Mouse (Mus musculus) gastrocnemius, adult 8-10 months (tissue): ENCODE measurements around the gene Slc25a28. TPM values are rescaled to one million over a fixed set of nuclear protein-coding genes. Genes with fewer than 3 reads are reported as not detected.

Experiments used
- DNase-seq, 2 experiments: peaks; one replicate each; pipeline ENCODE4 v3.0.0; 2022; ENCODE audit warnings: low spot score in 2 of 2
- total RNA-seq, 4 experiments: library from RNA; stranded (reverse); gene quantifications; 2 replicates each; pipeline ENCODE4 v1.2.4; 2022

Gene Slc25a28
- total RNA-seq, 4 experiments from 2014 or later: 26.4 to 36.4 (median 31.5) TPM

DNA sequence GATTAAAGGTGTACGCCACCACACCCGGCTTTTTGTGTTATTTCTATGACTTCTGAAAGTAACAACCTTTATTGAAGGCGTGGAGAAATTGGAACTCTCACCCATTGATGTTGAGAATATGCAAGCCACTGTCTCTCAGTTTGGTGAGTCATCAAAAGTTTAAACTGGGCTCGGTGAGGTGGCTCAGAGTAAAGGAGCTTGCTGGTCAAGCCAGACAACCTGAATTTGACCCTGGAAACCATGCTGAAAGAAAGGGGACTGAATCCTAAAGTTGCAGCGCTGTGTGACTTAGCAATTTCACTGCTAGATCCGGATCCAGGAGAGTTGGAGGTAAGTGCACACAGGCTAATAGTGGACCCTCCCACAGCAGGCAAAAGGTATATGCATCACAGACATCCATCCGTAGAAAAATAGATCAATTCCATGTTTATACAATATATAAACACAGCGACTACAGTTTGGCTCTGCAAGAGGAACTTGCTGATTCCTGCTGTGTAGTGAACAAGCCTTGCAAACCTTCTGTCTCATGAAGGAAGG is 3.9 kb upstream of the Slc25a28 start:
- no peak for DNase-seq

DNA sequence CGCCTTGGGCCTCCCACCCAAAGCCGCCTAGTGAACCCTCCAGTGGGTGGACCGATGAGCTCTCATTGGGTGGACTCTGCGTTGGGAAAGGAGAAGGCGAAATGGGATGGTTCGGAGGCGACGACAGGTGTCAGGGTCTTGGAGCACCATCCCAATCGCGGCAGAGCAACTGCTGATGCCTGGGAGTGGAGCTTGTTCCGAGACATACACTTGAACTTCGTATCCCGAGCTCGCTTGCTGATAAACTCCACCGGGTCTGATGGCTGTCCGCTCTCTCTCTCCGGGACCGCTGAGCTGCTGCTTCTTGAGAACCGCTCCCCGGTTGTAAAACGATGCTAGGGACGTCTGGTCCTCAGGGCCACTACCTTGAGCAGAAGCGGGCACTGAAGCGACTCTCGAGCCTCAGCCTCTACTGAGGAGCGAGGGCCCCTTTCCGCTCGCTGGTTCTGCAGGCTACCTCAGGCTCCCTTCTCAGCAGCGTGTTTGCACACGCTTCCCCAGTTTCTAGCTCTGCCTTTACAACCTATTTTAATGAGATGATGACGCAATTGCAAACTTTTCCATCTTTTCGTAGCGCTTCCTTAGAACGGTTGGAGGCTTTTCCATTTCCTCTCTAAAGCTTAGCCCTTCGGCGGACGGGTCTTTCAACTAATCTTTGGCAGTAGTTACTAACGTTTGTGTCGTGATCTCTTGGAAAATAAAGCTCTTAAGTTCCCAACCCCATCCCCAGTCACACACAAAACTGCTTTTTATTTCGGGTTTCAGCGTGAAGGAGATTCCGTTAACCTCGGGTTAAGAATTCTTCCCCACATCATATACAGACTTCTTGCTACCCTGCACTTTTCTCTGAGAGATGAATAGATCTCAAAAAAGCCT is 1.1 kb upstream of the Slc25a28 start:
- no peak for DNase-seq

DNA sequence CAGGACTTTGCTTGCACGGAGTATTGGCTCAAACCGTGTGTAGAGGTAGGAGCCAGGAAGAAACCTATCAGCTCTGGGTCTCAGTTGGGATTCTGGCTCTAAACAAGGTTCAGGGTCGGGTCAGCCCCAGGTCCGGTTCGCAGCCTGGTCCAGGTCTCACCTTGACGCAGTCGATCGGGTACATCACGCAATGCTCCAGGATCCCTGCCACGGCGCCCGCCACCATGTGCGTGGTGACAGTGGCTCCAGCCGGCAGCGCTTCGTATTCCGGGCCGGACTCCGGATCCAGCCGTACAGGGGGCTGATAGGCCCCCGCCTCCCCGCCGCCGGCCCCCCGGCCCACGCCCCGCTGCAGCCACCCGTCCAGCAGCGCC is 378 bp downstream of the Slc25a28 start:
- no peak for DNase-seq

DNA sequence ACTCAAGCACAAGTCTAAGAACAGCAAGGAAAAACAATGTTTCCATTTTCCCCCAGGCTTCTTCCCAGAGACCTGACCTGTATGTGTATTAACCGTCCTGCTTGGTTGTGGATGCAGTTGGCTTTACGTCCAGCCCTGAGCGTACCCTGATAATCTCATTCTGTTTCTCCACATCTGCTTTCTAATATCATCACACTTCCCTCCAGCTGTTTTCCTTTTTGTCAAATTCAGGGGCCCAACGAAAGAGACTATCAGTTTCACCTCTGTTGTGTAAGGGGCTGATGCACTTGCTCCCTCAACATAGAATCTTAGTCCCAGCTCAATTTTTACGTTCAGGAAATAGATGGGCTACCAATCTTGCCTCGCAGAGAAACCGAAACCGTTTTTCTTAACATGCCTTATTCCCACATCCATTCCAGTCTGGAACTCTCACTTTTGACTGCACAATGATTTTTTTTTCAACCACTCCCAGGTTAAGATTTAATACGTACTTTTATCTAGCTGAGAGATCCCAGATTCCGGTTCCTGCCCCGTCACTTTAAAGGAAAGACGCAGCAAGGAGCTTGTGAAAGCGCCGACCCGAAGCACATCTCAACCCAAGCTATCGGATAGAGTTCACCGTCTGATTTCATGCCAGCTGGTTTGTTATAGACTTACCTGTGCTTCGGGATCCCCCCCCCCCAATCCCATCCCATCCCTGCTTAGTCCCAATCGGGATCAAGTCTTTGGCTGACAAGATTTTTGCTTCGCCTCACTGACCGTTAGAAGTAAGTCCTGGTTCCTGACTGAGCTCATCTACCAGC is 967 bp downstream of the Slc25a28 start:
- no peak for DNase-seq

DNA sequence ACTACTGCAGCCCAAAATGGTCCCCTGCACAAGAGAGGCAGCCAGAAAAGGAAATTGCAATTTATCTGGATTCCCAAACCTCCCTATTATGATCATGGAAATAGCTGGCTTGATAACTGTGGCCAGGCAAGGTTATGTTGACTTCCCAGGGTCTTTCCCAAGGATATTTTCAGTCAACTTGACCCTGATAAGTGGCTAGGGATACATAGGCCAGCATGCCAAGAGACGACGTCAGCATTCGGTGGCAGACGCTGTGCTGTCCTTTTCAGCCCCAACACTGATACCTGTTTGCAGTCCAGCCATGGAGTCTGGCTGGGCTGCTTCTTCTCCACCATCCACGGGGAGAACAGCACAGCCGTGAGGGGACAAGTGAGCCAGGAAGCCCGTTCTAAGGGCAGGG is 3.6 kb downstream of the Slc25a28 start:
- no peak for DNase-seq

DNA sequence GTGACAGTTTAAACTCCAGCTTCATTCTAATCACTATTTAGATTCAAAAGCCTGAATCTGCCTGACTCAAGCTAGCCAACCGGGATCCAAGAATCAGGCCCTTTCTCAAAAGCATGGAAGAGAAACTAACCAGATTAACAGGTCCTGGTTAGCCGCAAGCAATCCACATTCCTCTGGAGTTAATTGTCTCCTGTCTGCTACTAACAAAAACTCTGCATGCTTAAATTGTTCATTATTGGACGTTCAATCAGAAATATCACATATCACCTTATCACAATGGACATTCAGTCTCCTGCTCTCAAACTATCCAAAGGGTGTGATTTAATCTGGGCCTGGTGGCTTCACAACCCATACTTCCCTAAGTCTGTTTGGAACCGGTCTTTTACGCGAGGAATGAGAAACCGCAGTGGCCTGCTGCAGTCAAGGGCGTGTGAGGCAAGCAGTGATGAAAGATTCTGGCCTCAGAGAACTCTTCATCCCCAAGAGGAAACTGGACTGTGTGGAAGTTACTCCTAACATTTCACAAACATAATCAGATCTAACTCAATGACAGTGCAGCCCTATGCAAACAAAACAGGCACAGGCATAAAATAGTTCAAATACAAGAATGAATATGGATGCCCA is 5.4 kb downstream of the Slc25a28 start:
- DNase-seq: no peak

DNA sequence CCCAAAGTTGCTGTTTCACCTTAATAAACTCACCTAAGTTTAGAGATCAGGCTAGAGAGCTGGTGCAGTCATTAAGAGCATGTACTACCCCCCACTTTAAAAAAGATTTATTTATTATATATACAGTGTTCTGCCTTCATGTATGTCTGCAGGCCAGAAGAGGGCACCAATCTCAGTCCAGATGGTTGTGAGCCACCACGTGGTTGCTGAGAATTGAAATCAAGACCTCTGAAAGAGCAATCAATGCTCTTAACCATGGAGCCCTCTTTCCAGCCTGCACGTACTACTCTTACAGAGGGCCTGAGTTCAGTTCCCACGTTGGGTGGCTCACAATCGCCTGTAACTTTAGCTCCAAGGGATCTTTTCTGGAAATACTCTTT is 7.3 kb downstream of the Slc25a28 start:
- no peak for DNase-seq

DNA sequence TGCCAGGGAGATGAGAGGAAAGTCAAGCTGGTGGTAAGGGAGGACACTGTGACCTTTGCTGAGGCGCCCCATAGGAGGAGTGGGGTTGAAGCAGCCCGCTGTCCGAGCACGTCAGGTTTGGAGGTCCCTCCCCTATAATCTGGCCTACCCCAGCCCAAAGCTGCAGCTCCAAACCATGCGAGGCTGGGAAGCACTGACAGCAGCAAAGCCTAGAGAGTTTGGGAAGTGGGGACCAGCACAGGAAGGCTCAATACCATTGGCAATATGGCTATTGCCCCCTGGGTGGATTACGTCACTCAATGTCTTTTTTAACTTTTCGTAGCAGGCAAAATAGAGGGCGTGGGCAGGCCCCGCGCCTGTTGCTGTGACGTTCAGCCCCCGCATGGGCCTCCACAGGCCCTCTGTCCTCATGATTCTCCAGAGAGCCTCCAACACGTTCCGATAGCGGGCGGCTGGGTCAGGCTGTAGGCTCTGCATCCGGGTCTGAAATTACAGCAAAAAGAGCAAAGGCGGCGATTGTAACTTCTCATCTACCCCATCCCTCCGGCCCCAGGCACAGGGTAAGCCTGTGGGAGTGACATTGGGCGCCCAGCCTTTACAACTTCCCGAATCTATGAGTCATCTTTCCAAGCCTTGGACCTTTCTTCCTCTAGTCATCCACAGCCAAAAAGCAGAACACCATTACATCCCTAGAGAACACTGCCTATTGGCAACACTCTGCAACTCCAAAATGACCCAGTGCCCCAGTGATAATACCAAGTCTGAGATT is 7.8 kb downstream of the Slc25a28 start:
- DNase-seq: peak; percentile 21 to 37

DNA sequence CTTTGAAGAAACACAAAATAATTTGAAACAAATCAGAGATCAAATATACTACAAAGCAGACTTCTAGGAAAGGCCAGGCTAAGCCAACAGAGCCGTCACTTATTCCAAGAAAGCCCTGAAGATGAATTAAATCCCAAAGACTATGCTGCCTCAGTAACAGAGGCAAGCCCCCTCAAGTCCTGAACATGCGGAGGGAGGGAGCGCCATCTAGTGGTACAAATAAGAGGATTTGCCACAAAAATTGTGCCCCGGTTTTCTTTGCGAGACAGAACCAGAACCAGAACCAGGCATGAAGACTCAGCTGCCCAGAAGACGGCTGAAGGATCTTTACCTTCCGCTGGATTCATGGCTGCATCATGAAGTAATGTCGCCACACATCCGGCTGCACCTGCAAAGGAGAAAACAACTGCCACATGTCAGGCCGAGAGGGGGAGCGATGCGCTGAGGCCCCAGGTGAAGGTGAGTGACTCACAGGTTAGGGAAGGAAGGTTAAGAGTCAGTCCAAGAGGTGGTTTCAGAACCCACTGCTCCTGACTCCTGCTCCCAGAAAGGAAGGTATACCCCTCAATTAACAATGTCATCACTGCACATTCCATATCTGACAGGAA is 9.1 kb downstream of the Slc25a28 start:
- DNase-seq: no peak

DNA sequence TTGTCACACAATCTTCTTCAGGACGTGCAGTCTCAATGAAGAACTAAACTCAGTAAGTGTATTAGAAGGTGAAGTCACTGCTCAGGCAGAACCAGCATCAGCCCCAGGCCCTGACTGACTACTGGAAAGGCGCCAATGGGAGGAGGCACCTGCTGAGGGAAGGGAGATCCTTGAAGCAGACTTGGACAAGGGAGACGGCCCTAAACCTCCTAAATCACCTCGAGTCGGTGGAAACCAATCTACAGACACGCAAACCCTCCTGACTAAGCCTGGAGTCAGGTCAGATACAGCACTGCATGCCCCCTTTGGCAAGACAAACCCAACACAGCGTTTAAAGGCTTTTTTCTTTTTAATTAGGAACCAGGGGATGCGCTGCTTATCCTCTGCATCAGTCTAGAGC is 11.2 kb downstream of the Slc25a28 start:
- no peak for DNase-seq

DNA sequence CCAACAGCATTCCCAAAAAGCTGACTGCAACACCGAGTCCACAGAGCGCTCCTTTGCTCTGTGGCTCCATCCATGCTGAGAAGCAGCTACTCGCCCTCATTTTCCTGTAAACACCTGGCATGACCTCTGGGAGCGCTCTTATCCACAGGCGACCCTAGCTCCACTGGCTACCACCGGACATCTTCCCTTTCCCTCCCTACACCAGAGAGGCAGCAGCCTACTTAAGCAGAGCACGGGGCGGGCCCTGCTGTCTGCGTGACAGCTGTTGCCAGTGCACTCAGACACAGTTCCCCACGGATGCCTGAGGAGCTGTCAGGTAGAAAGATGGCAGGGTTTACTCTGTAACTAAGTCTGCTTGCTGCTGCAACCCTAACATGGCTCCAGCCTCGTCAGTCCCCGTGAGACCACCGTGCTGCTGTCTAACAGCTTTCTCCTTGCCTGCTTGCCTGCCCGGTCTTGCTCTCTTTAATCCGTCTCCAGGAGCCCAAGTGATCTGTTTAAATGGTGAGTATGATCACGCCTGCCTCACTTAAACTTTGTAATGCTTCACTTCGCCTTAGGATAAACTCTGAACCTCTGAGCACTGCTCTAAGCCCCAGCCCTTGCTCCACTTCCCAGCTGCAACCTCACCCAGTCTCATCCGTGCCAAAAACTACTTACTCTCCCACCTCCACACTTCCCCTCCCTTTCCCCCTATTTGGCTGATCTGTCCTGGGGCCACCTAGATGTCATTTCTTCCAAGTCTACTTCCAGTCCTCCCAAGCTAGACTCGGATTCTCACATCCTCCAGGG is 12.3 kb downstream of the Slc25a28 start:
- DNase-seq: no peak

DNA sequence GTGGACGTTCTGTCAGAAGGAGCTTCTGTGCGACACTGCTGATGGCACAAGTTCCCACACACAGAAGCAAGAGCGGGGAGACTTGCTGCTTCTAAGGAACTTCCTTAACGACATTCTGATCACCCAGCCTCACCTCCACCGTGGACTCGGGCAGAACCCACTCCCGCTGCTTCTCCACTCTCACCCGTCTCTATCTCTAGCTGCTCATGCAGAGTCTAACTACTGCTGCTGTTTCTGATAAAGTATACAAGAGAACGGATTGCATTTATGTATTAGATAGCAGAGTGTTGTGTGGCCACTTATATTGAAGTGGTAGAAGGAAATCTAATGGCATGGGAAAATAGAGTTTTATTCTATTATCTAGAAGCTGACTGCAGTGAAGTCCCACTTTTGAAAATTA is 13.9 kb downstream of the Slc25a28 start:
- no peak for DNase-seq

DNA sequence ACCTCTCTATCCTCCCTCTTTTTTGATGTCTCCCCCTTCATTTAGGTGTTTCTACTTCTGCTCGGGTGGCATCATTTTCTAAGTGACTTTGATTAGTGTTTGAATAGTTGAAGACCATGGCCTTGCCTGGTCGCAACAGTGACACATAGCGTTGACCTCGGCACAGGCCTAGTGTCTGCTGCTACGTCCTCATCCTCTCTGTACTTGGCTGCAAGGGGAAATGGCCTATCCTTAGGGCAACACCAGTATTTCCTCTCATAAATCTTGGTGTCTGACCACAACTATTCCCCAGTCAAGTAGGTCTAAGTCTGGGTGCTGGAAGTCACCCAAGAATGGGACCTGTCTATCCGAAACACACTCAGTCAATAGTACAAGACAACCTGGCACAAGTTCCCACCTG is 15.0 kb downstream of the Slc25a28 start:
- DNase-seq: no peak

DNA sequence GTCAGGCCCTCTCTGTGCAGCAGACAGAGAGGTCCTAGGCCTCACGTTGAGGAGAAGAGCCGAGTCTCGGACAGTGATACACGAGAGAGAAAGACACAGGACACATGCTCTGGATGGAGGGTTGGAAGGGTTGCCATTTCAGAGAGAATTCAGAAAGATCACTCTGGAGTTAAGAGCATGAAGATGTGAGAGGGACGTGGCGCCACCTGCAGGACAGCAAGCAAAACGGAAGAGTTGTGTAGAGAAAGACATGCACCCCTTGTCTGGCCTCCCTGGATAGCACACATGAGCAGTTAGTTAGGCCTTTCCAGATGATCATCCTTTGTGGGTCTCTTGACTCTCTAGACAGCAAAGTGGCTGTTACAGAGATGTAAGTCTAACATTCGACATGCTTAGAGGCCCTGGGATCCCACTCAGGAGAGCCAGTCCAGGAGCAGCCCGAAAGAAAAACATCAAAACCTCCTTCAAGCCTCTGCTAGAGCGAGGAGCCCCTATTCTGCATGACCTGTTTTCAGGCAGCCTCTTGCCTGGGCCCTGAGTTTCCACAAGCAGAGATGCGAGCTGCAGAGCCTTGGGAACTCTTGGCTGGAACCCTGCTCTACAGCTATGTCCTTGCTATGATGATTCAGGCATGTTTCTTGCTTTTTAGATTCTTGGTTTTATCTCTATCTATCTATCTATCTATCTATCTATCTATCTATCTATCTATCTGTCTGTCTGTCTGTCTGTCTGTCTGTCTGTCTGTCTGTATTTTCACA is 18.8 kb downstream of the Slc25a28 start:
- DNase-seq: peak in 1 of 2 experiments; percentile 41

DNA sequence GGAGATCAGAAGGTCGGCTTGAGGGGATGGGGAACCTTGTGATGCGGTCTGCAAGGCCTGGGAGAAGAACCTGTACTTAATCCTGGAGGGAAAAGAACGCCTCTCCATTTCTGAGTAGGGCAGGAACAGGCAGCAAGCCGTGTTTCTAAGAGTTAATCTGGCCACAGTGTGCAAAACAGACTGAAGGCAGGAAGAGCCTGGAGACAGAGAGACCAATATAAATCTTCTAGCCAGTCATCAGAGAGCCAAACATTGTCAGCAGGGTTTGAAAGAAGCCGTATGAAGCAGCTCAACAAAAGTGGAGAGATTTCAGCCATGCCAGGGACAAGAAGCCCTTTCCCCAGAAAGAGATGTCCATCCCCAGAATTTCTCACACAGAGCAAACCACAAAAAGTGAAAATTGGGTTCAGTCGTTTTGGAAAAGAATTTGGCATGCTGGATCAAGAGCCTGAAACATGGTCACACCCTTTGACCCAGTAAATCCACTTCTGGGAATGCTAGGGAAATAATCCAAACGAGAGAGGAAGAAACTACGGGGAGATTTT is 23.4 kb downstream of the Slc25a28 start:
- no peak for DNase-seq

DNA sequence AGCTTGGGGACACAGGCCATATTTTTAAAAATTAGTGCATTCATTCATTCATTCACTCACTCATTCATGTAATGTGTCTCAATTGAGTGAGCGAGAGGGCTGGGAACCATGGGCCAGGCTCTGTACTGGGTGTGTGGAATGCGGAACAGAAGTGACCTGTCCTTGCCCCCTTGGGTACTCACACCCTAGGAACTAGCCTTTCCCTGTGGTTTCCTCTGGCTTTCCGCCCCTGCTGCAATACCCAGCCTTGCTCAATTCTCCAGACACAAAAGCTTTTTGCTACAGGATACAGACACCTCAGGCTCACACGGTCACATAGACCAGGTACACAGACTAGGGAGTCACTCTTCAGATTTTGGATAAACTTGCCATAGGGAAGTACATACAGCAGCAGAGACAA is 26.3 kb downstream of the Slc25a28 start:
- DNase-seq: no peak

DNA sequence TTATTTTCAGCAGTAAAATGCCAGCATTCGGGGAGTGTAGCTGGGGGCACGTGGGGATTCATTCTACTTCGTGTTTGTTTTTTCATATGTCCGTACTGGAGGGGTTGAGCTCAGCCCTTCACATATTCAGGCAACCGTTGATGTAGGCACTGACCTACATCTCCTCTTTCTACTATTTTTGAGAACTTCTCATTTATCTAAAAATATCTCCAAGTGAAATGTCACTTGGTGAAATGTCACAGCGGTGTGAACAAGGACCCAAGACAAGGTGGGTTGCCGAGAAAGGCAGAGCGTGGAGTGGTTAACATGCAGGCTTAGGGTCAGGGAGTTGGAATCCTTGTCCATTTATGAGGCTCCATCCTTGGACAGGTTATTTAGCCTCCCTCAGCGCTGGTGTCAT is 27.4 kb downstream of the Slc25a28 start:
- DNase-seq: no peak

DNA sequence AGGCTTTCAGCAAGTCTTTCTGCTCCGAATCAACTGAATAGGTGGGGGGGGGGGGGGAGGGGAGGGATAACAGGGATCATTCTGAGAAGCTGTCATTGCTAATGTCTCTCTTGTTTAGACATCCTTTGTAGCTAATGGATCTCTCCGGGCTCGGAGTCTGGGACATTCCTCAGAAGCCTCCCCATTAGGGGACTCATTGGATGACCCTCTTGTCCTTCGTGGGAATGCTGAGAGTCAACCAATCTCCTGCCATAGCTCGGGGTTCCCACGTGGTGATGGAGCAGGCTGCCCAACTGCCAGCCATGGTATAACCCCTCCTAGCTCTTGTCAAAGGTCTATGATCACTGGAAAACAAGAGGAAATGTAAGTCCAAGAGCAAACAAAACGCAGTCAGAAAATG is 27.8 kb downstream of the Slc25a28 start:
- no peak for DNase-seq

DNA sequence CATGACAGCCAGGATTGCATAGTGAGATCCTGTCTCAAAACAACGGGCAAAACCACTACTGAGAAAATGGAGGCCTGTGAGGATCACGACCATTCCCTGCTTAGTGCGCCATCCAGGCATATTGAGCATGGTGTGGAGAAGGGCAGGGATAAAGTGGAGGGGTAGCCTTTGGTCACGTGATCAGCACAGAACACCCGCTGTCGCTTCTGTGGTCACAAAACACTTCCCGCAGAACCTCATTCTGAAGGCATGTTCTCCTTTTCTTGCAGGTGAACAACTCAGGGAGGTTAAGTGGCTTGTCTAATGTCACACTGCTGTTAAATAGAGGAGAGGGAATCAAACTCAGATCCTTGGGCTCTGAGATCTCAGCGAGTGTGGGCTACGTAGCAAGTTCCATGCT is 29.2 kb downstream of the Slc25a28 start:
- no peak for DNase-seq
